In the genomic region with DNA sequence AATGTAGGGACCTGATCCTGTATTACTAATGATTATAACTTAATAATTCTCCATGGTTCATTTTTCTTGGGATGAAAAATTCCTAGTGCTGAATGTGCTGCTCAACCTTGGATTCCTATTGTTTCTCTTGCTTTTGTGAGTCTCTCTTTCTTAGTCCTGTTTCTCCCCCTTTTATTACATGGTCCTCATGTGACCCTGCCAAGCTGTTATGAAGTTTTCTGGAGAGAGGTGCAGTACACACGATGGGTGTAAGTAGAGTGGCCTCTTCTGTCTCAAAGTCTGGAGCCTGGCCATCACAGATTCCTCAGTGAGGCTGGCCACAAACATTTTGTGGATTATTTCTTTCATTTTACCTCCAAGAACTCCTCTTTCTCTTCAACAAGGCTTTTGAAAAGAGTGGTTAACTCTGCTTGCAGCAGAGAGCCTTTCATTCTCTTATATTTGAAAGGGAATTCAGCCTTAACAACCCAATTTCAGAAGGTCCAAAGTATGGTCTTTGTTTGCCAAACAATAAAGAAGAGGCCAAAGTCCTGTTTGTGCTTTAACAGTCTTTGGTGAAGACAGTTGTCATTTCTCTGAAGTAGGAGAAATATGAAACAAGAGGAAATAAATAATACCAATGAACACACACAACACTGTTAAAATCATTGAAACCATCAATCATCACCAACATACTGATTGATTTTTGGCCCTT, we compare ENCODE assay signal across 23 mouse cellular contexts.
DNase-seq lines count a peak whose midpoint lies in the region; ATAC-seq and TF ChIP-seq lines count a peak whose summit lies in the region.
"Had no signal": no experiment of that assay in that cellular context is flagged by ENCODE, and none has a peak within 500 bp of the region (broad histone marks: within the 10 kb centered on the region; RNA-seq: fewer than 3 reads in every experiment).

No protein-coding gene starts in this region.

- 43% methylated on average over 1 of the region's 1 CpGs for WGBS in liver, adult 2 months
- 35% methylated on average over 1 of the region's 1 CpGs for WGBS in intestine, embryonic 16.5 days
- WGBS in large intestine, adult 2 months, result 8% methylated on average over 1 of the region's 1 CpGs
- WGBS in hindbrain, embryonic 11.5 days, result 59% methylated on average over 1 of the region's 1 CpGs

- H3K4me1 ChIP-seq in liver, adult 2 months (ENCODE audit: control insufficient read depth, insufficient read depth, low read length), result no peaks in the 10 kb centered on the region
- H3K4me1 ChIP-seq in intestine, embryonic 16.5 days (ENCODE audit: control insufficient read depth, insufficient read depth, low read length), result no peaks in the 10 kb centered on the region
- H3K4me1 ChIP-seq in hindbrain, embryonic 11.5 days (replicated peaks; ENCODE audit: control insufficient read depth, insufficient read depth, low read length), result no peaks in the 10 kb centered on the region
- H3K4me1 ChIP-seq: embryonic facial prominence, embryonic 10.5 days; embryonic facial prominence, embryonic 12.5 days; forebrain, embryonic 13.5 days; forebrain, embryonic 15.5 days had no signal

- H3K4me2 ChIP-seq in intestine, embryonic 16.5 days (ENCODE audit: low read depth, low read length), result peak overlapping the region; percentile 32; the same call in 1 of the 2 replicates
- H3K4me2 ChIP-seq in hindbrain, embryonic 11.5 days (replicated peaks; ENCODE audit: low read depth, low read length), result no peak overlapping the region
- H3K4me2 ChIP-seq: embryonic facial prominence, embryonic 12.5 days; forebrain, embryonic 13.5 days; forebrain, embryonic 15.5 days had no signal

- peak; percentile 14 for DNase-seq in liver, adult 2 months (ENCODE audit: extremely low read depth, low read depth, low spot score)
- DNase-seq in liver, result no peak
- DNase-seq in large intestine, adult 2 months (ENCODE audit: low read depth, low spot score), result peak; percentile 60
- DNase-seq in hindbrain, embryonic 11.5 days (ENCODE audit: low spot score), result no peak
- DNase-seq in frontal cortex, postnatal 25 days (ENCODE audit: low spot score in 2 of 2), result no peak
- DNase-seq: adrenal gland, adult 2 months; adrenal gland, postnatal 10 days; adrenal gland, postnatal 25 days; B cell, adult 2 months; cerebellum, adult 11 months; cerebellum, adult 2 months; cerebellum, adult 9-10 months; cerebellum, postnatal 10 days; cerebellum, postnatal 25 days; forebrain, postnatal 0 days had no signal

- ATAC-seq in intestine, embryonic 16.5 days, result peak; percentile 83
- no peak for ATAC-seq in hindbrain, embryonic 11.5 days (ENCODE audit: low FRiP score)
- ATAC-seq: CD4-positive, CD25-positive, alpha-beta regulatory T cell, adult 4 months; forebrain, embryonic 13.5 days; forebrain, embryonic 15.5 days; forebrain, postnatal 0 days had no signal

- no peaks in the 10 kb centered on the region for H3K27me3 ChIP-seq in liver, adult 2 months (ENCODE audit: control insufficient read depth, insufficient read depth, low read length)
- no peaks in the 10 kb centered on the region for H3K27me3 ChIP-seq in intestine, embryonic 16.5 days (replicated peaks; ENCODE audit: control insufficient read depth, insufficient read depth, low read length)
- no peaks in the 10 kb centered on the region for H3K27me3 ChIP-seq in hindbrain, embryonic 11.5 days (ENCODE audit: control insufficient read depth, insufficient read depth, low read length)
- H3K27me3 ChIP-seq: CH12.LX; embryonic facial prominence, embryonic 12.5 days; forebrain, embryonic 13.5 days; forebrain, embryonic 15.5 days had no signal

- no peaks in the 10 kb centered on the region for H3K36me3 ChIP-seq in liver, adult 2 months (ENCODE audit: control insufficient read depth, insufficient read depth, low read length)
- H3K36me3 ChIP-seq in intestine, embryonic 16.5 days (ENCODE audit: control insufficient read depth, insufficient read depth, low read length), result no peaks in the 10 kb centered on the region
- no peaks in the 10 kb centered on the region for H3K36me3 ChIP-seq in hindbrain, embryonic 11.5 days (ENCODE audit: control insufficient read depth, insufficient read depth, low read length)
- H3K36me3 ChIP-seq: embryonic facial prominence, embryonic 10.5 days; embryonic facial prominence, embryonic 12.5 days; forebrain, embryonic 15.5 days; G1E had no signal

- no peak for TF ChIP-seq CTCF in liver, adult 2 months (IDR thresholded peaks at IDR 0.05; ENCODE audit: low read depth, low read length)

- no peak overlapping the region for H3K27ac ChIP-seq in liver, adult 2 months (replicated peaks; ENCODE audit: insufficient read depth, low read depth, low read length)
- no peak overlapping the region for H3K27ac ChIP-seq in intestine, embryonic 16.5 days (ENCODE audit: low read length)
- H3K27ac ChIP-seq in hindbrain, embryonic 11.5 days (ENCODE audit: low read depth, low read length), result no peak overlapping the region
- H3K27ac ChIP-seq: embryonic facial prominence, embryonic 10.5 days; embryonic facial prominence, embryonic 12.5 days; forebrain, embryonic 13.5 days; forebrain, embryonic 15.5 days had no signal

- no peak overlapping the region for H3K9ac ChIP-seq in liver, adult 2 months (ENCODE audit: low read depth, low read length)
- no peak overlapping the region for H3K9ac ChIP-seq in intestine, embryonic 16.5 days (ENCODE audit: low read depth, low read length)
- no peak overlapping the region for H3K9ac ChIP-seq in hindbrain, embryonic 11.5 days (ENCODE audit: low read depth, low read length)
- H3K9ac ChIP-seq: embryonic facial prominence, embryonic 12.5 days; forebrain, embryonic 13.5 days; forebrain, embryonic 15.5 days; forebrain, postnatal 0 days had no signal

- TF ChIP-seq POLR2A in liver, adult 2 months (IDR thresholded peaks at IDR 0.05; ENCODE audit: extremely low read depth, insufficient read depth, low read length), result no peak

- H3K79me2 ChIP-seq in liver, adult 2 months (ENCODE audit: control insufficient read depth, insufficient read depth, low read length), result no peaks in the 10 kb centered on the region

- no peak overlapping the region for H3K4me3 ChIP-seq in liver, adult 2 months (ENCODE audit: insufficient read depth, low read depth, low read length)
- H3K4me3 ChIP-seq in intestine, embryonic 16.5 days (ENCODE audit: low read length), result no peak overlapping the region
- no peak overlapping the region for H3K4me3 ChIP-seq in hindbrain, embryonic 11.5 days (ENCODE audit: low read depth, low read length)
- H3K4me3 ChIP-seq: embryonic facial prominence, embryonic 10.5 days; embryonic facial prominence, embryonic 12.5 days; forebrain, embryonic 13.5 days; forebrain, embryonic 15.5 days had no signal

- no peaks in the 10 kb centered on the region for H3K9me3 ChIP-seq in intestine, embryonic 16.5 days (ENCODE audit: control insufficient read depth, low read length)
- H3K9me3 ChIP-seq in hindbrain, embryonic 11.5 days (ENCODE audit: control insufficient read depth, low read length), result no peaks in the 10 kb centered on the region
- H3K9me3 ChIP-seq: embryonic facial prominence, embryonic 10.5 days; embryonic facial prominence, embryonic 12.5 days; forebrain, embryonic 13.5 days; forebrain, embryonic 15.5 days; G1E had no signal

Comparison
In these comparisons a context has a peak if more than half of its experiments do, and no peak if none do; other contexts are left out.
1. DNase-seq: peak in liver, adult 2 months (single experiment) and large intestine, adult 2 months (single experiment); none in liver (single experiment), hindbrain, embryonic 11.5 days (single experiment) and frontal cortex, postnatal 25 days (0 of 2).